Mouse (Mus musculus): Measurements from ENCODE around the gene Eif3d. TPM values are rescaled to one million over a fixed set of nuclear protein-coding genes. Genes with fewer than 3 reads are reported as not detected.

Gene Eif3d
- total RNA-seq, 2 experiments from 2014 or later, result 151 to 167 TPM

- DNase-seq, result no peak
Measured at GRCm38 (mm10) chr15:77919441-77919840, 51.2 kb downstream of the Eif3d start.

GRCm38 (mm10) chr15:77916851-77917544 lies 53.6 kb downstream of the Eif3d start:
- peak; percentile 91 to 92 for DNase-seq

DNA sequence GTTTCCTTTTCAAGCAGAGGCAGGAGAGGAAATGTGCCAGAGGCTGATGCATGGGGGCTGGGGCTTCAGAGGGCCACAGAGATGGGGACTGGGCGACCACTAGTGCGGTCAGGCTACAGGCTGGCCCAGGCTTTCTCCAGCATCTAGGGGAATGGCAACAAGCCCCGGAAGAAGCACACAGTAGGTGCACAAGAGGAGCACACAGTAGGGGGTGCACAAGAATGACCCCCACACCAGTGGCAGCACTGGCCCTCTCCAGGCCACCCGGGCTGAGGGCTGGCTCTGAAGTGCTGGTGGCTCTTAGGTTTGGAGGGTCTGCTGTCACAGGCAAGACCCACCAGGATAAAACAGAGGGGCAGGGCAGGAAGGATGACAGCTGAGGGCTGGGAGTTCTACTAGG lies 55.3 kb downstream of the Eif3d start:
- no peak for DNase-seq

DNA sequence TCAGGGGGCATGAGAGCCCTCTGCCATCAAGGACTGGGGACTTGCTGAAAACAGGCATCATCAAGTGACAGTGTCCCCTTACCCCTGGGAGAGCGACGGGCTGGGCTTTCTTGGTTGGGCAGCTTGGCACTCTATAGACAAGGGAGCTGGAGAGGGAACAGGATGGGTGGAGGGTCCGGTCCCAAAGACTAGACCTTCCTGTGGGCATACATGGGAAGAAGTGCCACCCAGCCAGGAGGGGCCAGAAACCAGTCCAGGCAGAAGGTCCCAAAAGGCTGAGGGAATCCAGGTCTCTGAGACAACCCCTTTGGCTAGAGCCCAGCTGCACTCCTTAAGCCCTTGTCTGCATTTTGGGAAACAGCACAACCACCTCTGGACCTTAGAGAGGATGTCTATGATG lies 56.1 kb downstream of the Eif3d start:
- peak in 1 of 2 experiments; percentile 6 for DNase-seq

DNA sequence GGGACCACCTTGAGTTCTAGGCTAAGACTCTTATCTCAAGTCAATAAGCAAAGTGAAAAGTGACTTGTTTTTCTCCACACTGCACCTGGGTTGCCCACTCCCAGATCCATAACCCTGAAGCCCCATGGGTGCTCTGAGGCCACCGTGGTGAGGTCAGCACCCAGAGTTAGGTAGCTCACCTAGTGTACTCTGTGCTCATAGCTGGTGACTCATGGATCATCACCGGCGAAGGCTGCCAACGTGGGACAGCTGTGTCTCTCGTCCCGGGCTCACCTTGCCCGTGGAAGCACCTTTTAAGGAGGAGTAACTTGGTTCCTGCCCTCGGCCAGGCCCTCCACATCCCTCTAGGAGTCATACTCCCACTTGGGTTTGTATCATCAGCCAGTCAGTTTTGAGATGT lies 57.6 kb downstream of the Eif3d start:
- DNase-seq, result no peak

- peak; percentile 75 to 76 for DNase-seq
Measured at GRCm38 (mm10) chr15:77912585-77912984, 58.0 kb downstream of the Eif3d start.

DNA sequence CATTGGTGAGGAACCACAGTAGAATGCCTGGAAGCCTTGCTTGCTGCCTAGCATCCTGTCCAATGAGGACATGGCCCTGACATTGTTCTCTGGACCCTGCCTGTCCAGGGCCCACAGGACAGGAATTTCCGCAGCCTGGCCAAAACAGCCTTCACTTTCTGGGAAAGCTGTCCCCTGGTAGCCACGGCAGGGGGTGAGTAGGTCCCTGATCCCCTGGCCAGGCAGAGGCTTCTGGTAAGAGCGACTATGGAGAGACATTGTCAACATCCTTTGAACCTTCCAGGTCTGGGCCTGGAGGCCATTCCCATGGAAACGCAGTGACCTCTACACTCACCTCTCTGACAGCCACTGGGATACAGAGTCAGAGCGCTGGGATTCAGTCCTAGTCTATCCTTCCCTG lies 58.6 kb downstream of the Eif3d start:
- DNase-seq, result peak in 1 of 2 experiments; percentile 53

DNA sequence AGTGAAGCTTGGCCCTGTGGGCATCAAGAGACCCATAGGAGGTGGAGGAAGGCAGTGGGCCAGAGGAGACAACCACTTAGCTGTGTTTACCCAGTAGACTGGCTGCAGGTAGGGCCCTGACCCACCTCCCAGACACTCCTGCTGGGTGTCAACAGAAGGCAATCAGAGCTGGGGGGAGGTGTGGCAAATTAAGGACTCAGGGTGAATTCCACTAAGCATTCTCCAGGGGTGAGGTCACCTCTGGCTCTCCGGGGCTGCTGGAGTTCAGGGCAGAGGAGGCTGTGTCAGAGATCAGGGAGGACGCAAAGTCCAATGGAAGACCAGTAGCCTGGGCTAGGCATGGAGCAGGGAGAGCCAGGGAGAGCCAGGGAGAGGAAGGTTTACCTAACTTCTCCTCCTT lies 59.5 kb downstream of the Eif3d start:
- DNase-seq, result peak in 1 of 2 experiments; percentile 63

Other genes with a start within 250 kb of the Eif3d start
- gene Apol9b, start 241.8 kb downstream of the Eif3d start, total RNA-seq (2021), result 1 to 10 TPM; 1.1 to 1.2 TPM
- not detected for gene Apol8, start 213.8 kb downstream of the Eif3d start, total RNA-seq (2021)
- 100 to 1,000 TPM; 309 to 387 TPM for gene Myh9, start 128.6 kb downstream of the Eif3d start, total RNA-seq (2021)
- 100 to 1,000 TPM; 563 to 586 TPM for gene Txn2, start 41.8 kb downstream of the Eif3d start, total RNA-seq (2021)
- gene Foxred2, start 14.1 kb downstream of the Eif3d start, total RNA-seq (2021), result 1 to 10 TPM; 2.7 TPM
- gene Cacng2, start 149.2 kb upstream of the Eif3d start, total RNA-seq (2021), result under 1 TPM; 0.20 to 0.26 TPM
- gene Ift27, start 203.3 kb upstream of the Eif3d start, total RNA-seq (2021), result 10 to 100 TPM; 16.0 to 18.8 TPM
- gene Pvalb, start 235.6 kb upstream of the Eif3d start, total RNA-seq (2021), result not detected